Mouse (Mus musculus) stomach, postnatal 0 days (tissue): ENCODE data around the gene Plxnc1. TPM values are rescaled to one million over a fixed set of nuclear protein-coding genes. Genes with fewer than 3 reads are reported as not detected.

Experiments
- ATAC-seq: fragments of 200-750 bp; cut with Nextera tagmentation; 2 replicates; pipeline ENCODE4 v1.8.0; 2017; ENCODE audit not compliant: low FRiP score, low TSS enrichment
- DNase-seq: peaks from one replicate; pipeline ENCODE4 v3.0.0-alpha.2; 2016; ENCODE audit warnings: low spot score
- H3K27ac ChIP-seq: fragments of 300-500 bp; sonication (generic); replicated peaks from 2 replicates; pipeline ENCODE4 v1.5.1; 2014; ENCODE audit warnings: mild to moderate bottlenecking, control low read depth
- H3K27me3 ChIP-seq: fragments of 300-500 bp; sonication (generic); 2 replicates; pipeline ENCODE4 v1.6.1; 2014; ENCODE audit warnings: low read length; ENCODE audit not compliant: control insufficient read depth, insufficient read depth
- H3K36me3 ChIP-seq: fragments of 300-500 bp; sonication (generic); 2 replicates; pipeline ENCODE4 v1.6.1; 2014; ENCODE audit warnings: low read length, mixed read lengths; ENCODE audit not compliant: control insufficient read depth, insufficient read depth
- H3K4me1 ChIP-seq: fragments of 300-500 bp; sonication (generic); replicated peaks from 2 replicates; pipeline ENCODE4 v1.6.1; 2014; ENCODE audit warnings: antibody characterized with exemption; ENCODE audit not compliant: control insufficient read depth, insufficient read depth
- H3K4me2 ChIP-seq: fragments of 300-500 bp; sonication (generic); replicated peaks from 2 replicates; pipeline ENCODE4 v1.6.1; 2014; ENCODE audit warnings: low read depth, mild to moderate bottlenecking, control low read depth, moderate library complexity
- H3K4me3 ChIP-seq: fragments of 300-500 bp; sonication (generic); 2 replicates; pipeline ENCODE4 v1.5.1; 2014; ENCODE audit warnings: low read depth, low read length, control low read depth
- H3K9ac ChIP-seq: fragments of 300-500 bp; sonication (generic); 2 replicates; pipeline ENCODE4 v1.6.1; 2014; ENCODE audit warnings: mild to moderate bottlenecking, low read length, control low read depth, mixed read lengths
- H3K9me3 ChIP-seq: fragments of 300-500 bp; sonication (generic); 2 replicates; pipeline ENCODE4 v1.6.1; 2016; ENCODE audit warnings: low read length; ENCODE audit not compliant: control insufficient read depth
- CTCF ChIP-seq: IDR thresholded peaks from 2 replicates; pipeline ENCODE4 v1.5.1; 2016; ENCODE audit warnings: antibody characterized with exemption, low read depth, mild to moderate bottlenecking, moderate library complexity
- EP300 ChIP-seq: optimal IDR thresholded peaks from 2 replicates; pipeline ENCODE3; 2016; ENCODE audit warnings: antibody characterized with exemption
- WGBS: fragments of 180-500 bp; shearing (Covaris S2); extraction: QIAGEN DNeasy Blood & Tissue Kit; methylation state at CpG from one replicate; pipeline ENCODE4 v1.1.7; 2014; 5-methylcytosine and 5-hydroxymethylcytosine counted together
- polyA plus RNA-seq: library from polyadenylated mRNA; unstranded; fragments of >200 nt; fragmentation: Nextera tagmentation; extraction: Ambion mirVana; gene quantifications from 2 replicates; pipeline ENCODE4 v1.2.1, GENCODE M21; 2015

Gene Plxnc1
- polyA plus RNA-seq, 1 experiment from 2014 or later, result 0.67 TPM

GRCm38 (mm10) chr10:94974345-94975098 is 29.9 kb upstream of the Plxnc1 start:
- H3K9me3 ChIP-seq, result 0 out of 2 replicates have a peak, but pooled peaks cover 3% of the 10 kb centered on the region
- no peak overlapping the region for H3K9ac ChIP-seq
- DNase-seq, result no peak
- H3K4me1 ChIP-seq, result no peaks in the 10 kb centered on the region
- H3K4me3 ChIP-seq, result no peak overlapping the region
- no peak for ATAC-seq
- 43% methylated on average over 9 of the region's 9 CpGs for WGBS
- H3K36me3 ChIP-seq, result no peaks in the 10 kb centered on the region
- TF ChIP-seq EP300, result no peak
- no peak for TF ChIP-seq CTCF
- H3K27me3 ChIP-seq, result no peaks in the 10 kb centered on the region
- H3K27ac ChIP-seq, result no peak overlapping the region
- H3K4me2 ChIP-seq, result 0 out of 2 replicates have a peak overlapping the region, but pooled peaks have one; percentile 8

- no peak for ATAC-seq
- WGBS, result 70% methylated on average over 3 of the region's 3 CpGs
These were observed 27.1 kb upstream of the Plxnc1 start for GRCm38 (mm10) chr10:94971625-94972161.

GRCm38 (mm10) chr10:94970221-94970620 is 25.6 kb upstream of the Plxnc1 start:
- H3K36me3 ChIP-seq, result no peaks in the 10 kb centered on the region
- no peak for DNase-seq
- 0 out of 2 replicates have a peak, but pooled peaks cover 3% of the 10 kb centered on the region for H3K9me3 ChIP-seq
- WGBS, result 81% methylated on average over 6 of the region's 6 CpGs
- H3K27ac ChIP-seq, result no peak overlapping the region
- H3K4me3 ChIP-seq, result no peak overlapping the region
- no peak overlapping the region for H3K9ac ChIP-seq
- TF ChIP-seq EP300 (no peak), CTCF (no peak)
- ATAC-seq, result no peak
- no peaks in the 10 kb centered on the region for H3K27me3 ChIP-seq
- no peaks in the 10 kb centered on the region for H3K4me1 ChIP-seq
- H3K4me2 ChIP-seq, result no peak overlapping the region

More at GRCm38 (mm10) chr10:94971625-94972161, 27.1 kb upstream of the Plxnc1 start:
- H3K9ac ChIP-seq, result no peak overlapping the region
- no peak for TF ChIP-seq EP300
- H3K4me3 ChIP-seq, result no peak overlapping the region
- no peaks in the 10 kb centered on the region for H3K4me1 ChIP-seq
- no peak overlapping the region for H3K27ac ChIP-seq
- no peaks in the 10 kb centered on the region for H3K36me3 ChIP-seq
- H3K4me2 ChIP-seq, result no peak overlapping the region
- no peaks in the 10 kb centered on the region for H3K27me3 ChIP-seq
- DNase-seq, result no peak
- H3K9me3 ChIP-seq, result 0 out of 2 replicates have a peak, but pooled peaks cover 3% of the 10 kb centered on the region

- no peaks in the 10 kb centered on the region for H3K27me3 ChIP-seq
- ATAC-seq, result no peak
- H3K4me3 ChIP-seq, result no peak overlapping the region
- H3K9ac ChIP-seq, result no peak overlapping the region
- H3K36me3 ChIP-seq, result no peaks in the 10 kb centered on the region
- H3K4me1 ChIP-seq, result no peaks in the 10 kb centered on the region
- TF ChIP-seq CTCF (no peak), EP300 (no peak)
- no peak overlapping the region for H3K4me2 ChIP-seq
- DNase-seq, result no peak
- no peak overlapping the region for H3K27ac ChIP-seq
- 89% methylated on average over 7 of the region's 7 CpGs for WGBS
- H3K9me3 ChIP-seq, result no peaks in the 10 kb centered on the region
These were observed 22.8 kb upstream of the Plxnc1 start for GRCm38 (mm10) chr10:94967468-94967867.

GRCm38 (mm10) chr10:94966789-94967188 is 22.2 kb upstream of the Plxnc1 start:
- ATAC-seq (no peak), DNase-seq (no peak)
- Histone ChIP-seq H3K4me2 (no peak overlapping the region), H3K9ac (no peak overlapping the region), H3K9me3 (no peaks in the 10 kb centered on the region), H3K4me3 (no peak overlapping the region), H3K4me1 (no peaks in the 10 kb centered on the region), H3K27me3 (no peaks in the 10 kb centered on the region), H3K27ac (no peak overlapping the region), H3K36me3 (no peaks in the 10 kb centered on the region)
- TF ChIP-seq EP300, result no peak
- no peak for TF ChIP-seq CTCF
- 80% methylated on average over 7 of the region's 7 CpGs for WGBS

- TF ChIP-seq CTCF (peak; percentile 54), EP300 (no peak)
- DNase-seq, result no peak
- no peak overlapping the region for H3K27ac ChIP-seq
- no peaks in the 10 kb centered on the region for H3K4me1 ChIP-seq
- no peaks in the 10 kb centered on the region for H3K9me3 ChIP-seq
- no peaks in the 10 kb centered on the region for H3K36me3 ChIP-seq
- no peak overlapping the region for H3K4me2 ChIP-seq
- H3K4me3 ChIP-seq, result no peak overlapping the region
- H3K9ac ChIP-seq, result no peak overlapping the region
- no peak for ATAC-seq
- H3K27me3 ChIP-seq, result no peaks in the 10 kb centered on the region
- 90% methylated on average over 3 of the region's 3 CpGs for WGBS
These were observed 20.5 kb upstream of the Plxnc1 start for GRCm38 (mm10) chr10:94965093-94965492.
